Mouse (Mus musculus) forebrain, embryonic 14.5 days (tissue): Measurements from ENCODE around the gene Ugt1a8. TPM values are rescaled to one million over a fixed set of nuclear protein-coding genes. Genes with fewer than 3 reads are reported as not detected.

Experiments
- ATAC-seq: fragments of 200-750 bp; cut with Nextera tagmentation; 2 replicates; pipeline ENCODE4 v1.8.0; 2017; ENCODE audit warnings: mild to moderate bottlenecking, moderate library complexity
- DNase-seq: peaks from one replicate; pipeline ENCODE4 v3.0.0-alpha.2; 2015; ENCODE audit warnings: low spot score
- H3K27ac ChIP-seq: fragments of 300-500 bp; sonication (generic); 2 replicates; pipeline ENCODE4 v1.5.1; 2014; ENCODE audit warnings: low read depth, mild to moderate bottlenecking, control low read depth, low read length, moderate library complexity
- H3K27me3 ChIP-seq: fragments of 300-500 bp; sonication (generic); replicated peaks from 2 replicates; pipeline ENCODE4 v1.6.1; 2014; ENCODE audit warnings: low read length, control low read depth, mixed read lengths; ENCODE audit not compliant: control insufficient read depth, insufficient read depth
- H3K36me3 ChIP-seq: fragments of 300-500 bp; sonication (generic); 2 replicates; pipeline ENCODE4 v1.6.1; 2014; ENCODE audit warnings: low read length, control low read depth; ENCODE audit not compliant: control insufficient read depth, insufficient read depth
- H3K4me1 ChIP-seq: fragments of 300-500 bp; sonication (generic); 2 replicates; pipeline ENCODE4 v1.6.1; 2014; ENCODE audit warnings: antibody characterized with exemption, low read length, control low read depth; ENCODE audit not compliant: control insufficient read depth, insufficient read depth
- H3K4me2 ChIP-seq: fragments of 300-500 bp; sonication (generic); 2 replicates; pipeline ENCODE4 v1.6.1; 2014; ENCODE audit warnings: mild to moderate bottlenecking, control low read depth, low read length
- H3K4me3 ChIP-seq: fragments of 300-500 bp; sonication (generic); 2 replicates; pipeline ENCODE4 v1.5.1; 2014; ENCODE audit warnings: low read depth, low read length, control low read depth
- H3K9ac ChIP-seq: fragments of 300-500 bp; sonication (generic); 2 replicates; pipeline ENCODE4 v1.6.1; 2014; ENCODE audit warnings: mild to moderate bottlenecking, low read length, control low read depth, moderate library complexity
- H3K9me3 ChIP-seq: fragments of 300-500 bp; sonication (generic); replicated peaks from 2 replicates; pipeline ENCODE4 v1.6.1; 2016; ENCODE audit warnings: low read length, control low read depth, mixed read lengths; ENCODE audit not compliant: control insufficient read depth
- WGBS: fragments of 180-500 bp; shearing (Covaris S2); extraction: QIAGEN DNeasy Blood & Tissue Kit; methylation state at CpG from one replicate; pipeline ENCODE4 v1.1.7; 2014; 5-methylcytosine and 5-hydroxymethylcytosine counted together
- polyA plus RNA-seq: library from polyadenylated mRNA; unstranded; fragments of >200 nt; fragmentation: Nextera tagmentation; extraction: Ambion mirVana; gene quantifications from 2 replicates; pipeline ENCODE4 v1.2.1, GENCODE M21; 2014

Ugt1a8 gene
- polyA plus RNA-seq, 1 experiment from 2014 or later: not detected

DNA sequence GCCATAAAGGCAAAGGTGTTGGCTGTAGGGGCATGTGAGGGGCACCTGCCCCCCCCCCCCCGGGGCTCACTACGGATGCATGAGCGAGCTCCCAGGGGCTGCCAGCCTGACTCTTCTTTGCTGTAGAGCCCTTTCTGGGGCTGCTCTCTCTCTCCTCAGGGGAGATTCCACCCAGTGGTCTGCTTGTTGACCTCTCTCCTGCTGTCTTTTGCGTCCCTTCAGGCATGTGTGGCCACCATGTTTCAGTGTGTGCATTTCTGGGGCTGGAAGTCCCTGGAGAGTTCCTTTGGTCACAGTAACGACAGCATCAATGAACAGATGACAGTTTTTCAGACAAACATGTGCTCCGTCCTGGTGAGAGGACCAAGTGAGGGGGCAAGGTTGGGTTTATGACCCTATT lies 170.7 kb downstream of the Ugt1a8 start:
- no peaks in the 10 kb centered on the region for H3K4me1 ChIP-seq
- peaks cover 43% of the 10 kb centered on the region for H3K36me3 ChIP-seq
- DNase-seq (no peak), ATAC-seq (no peak)
- H3K4me3 ChIP-seq: no peak overlapping the region
- no peak overlapping the region for H3K9ac ChIP-seq
- H3K27ac ChIP-seq: no peak overlapping the region
- H3K9me3 ChIP-seq: peaks cover 41% of the 10 kb centered on the region
- WGBS: 74% methylated on average over 6 of the region's 6 CpGs
- no peak overlapping the region for H3K4me2 ChIP-seq
- no peaks in the 10 kb centered on the region for H3K27me3 ChIP-seq

GRCm38 (mm10) chr1:88258881-88259642 lies 171.4 kb downstream of the Ugt1a8 start:
- Histone ChIP-seq H3K9me3 (peaks cover 36% of the 10 kb centered on the region), H3K4me1 (no peaks in the 10 kb centered on the region), H3K4me2 (no peak overlapping the region), H3K9ac (no peak overlapping the region), H3K27ac (no peak overlapping the region), H3K36me3 (peaks cover 50% of the 10 kb centered on the region), H3K27me3 (no peaks in the 10 kb centered on the region), H3K4me3 (no peak overlapping the region)
- ATAC-seq (no peak), DNase-seq (no peak)
- 82% methylated on average over 8 of the region's 8 CpGs for WGBS

GRCm38 (mm10) chr1:88259643-88260024 lies 172.0 kb downstream of the Ugt1a8 start:
- no peaks in the 10 kb centered on the region for H3K4me1 ChIP-seq
- peaks cover 56% of the 10 kb centered on the region for H3K36me3 ChIP-seq
- no peak overlapping the region for H3K4me2 ChIP-seq
- no peak overlapping the region for H3K4me3 ChIP-seq
- 83% methylated on average over 4 of the region's 4 CpGs for WGBS
- H3K9ac ChIP-seq: no peak overlapping the region
- peaks cover 31% of the 10 kb centered on the region for H3K9me3 ChIP-seq
- ATAC-seq (peak; percentile 9), DNase-seq (no peak)
- H3K27me3 ChIP-seq: no peaks in the 10 kb centered on the region
- no peak overlapping the region for H3K27ac ChIP-seq

DNA sequence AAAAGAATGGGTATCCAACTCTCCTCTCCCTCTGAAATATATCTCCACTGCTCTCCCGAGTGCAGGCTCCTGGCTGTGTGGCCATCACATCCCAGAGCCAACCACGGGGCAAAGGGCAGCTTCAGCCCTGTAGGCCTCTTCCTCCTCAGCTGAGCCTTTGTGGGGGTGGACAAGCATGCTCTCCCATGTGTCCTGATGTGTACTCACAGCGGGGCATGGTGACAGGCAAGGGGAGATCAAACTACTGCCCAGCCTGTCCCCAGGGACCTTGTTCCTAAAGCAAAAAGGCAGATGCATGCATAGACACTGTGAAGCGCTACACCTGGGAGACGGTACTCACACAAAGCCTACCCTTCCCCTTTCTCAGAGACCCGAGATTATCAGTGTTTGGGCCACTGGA lies 172.5 kb downstream of the Ugt1a8 start:
- WGBS: 85% methylated on average over 6 of the region's 6 CpGs
- no peak overlapping the region for H3K4me3 ChIP-seq
- H3K4me1 ChIP-seq: no peaks in the 10 kb centered on the region
- no peak for DNase-seq
- peaks cover 60% of the 10 kb centered on the region for H3K36me3 ChIP-seq
- peaks cover 26% of the 10 kb centered on the region for H3K9me3 ChIP-seq
- H3K9ac ChIP-seq: no peak overlapping the region
- no peaks in the 10 kb centered on the region for H3K27me3 ChIP-seq
- ATAC-seq: 0 out of 2 replicates have a peak, but pooled peaks have one; percentile 5
- H3K4me2 ChIP-seq: no peak overlapping the region
- no peak overlapping the region for H3K27ac ChIP-seq

GRCm38 (mm10) chr1:88260604-88261377 lies 173.2 kb downstream of the Ugt1a8 start:
- no peak for ATAC-seq
- Histone ChIP-seq H3K9me3 (peaks cover 20% of the 10 kb centered on the region), H3K9ac (no peak overlapping the region), H3K4me1 (no peaks in the 10 kb centered on the region), H3K36me3 (peaks cover 67% of the 10 kb centered on the region), H3K27me3 (no peaks in the 10 kb centered on the region), H3K4me3 (no peak overlapping the region), H3K4me2 (no peak overlapping the region), H3K27ac (no peak overlapping the region)
- WGBS: 86% methylated on average over 10 of the region's 10 CpGs
- DNase-seq: no peak

- Histone ChIP-seq H3K36me3 (peaks cover 76% of the 10 kb centered on the region), H3K27ac (no peak overlapping the region), H3K9ac (no peak overlapping the region), H3K4me2 (no peak overlapping the region), H3K4me1 (no peaks in the 10 kb centered on the region), H3K9me3 (peaks cover 10% of the 10 kb centered on the region), H3K27me3 (no peaks in the 10 kb centered on the region), H3K4me3 (no peak overlapping the region)
- DNase-seq (no peak), ATAC-seq (0 out of 2 replicates have a peak, but pooled peaks have one; percentile 2)
- 88% methylated on average over 7 of the region's 7 CpGs for WGBS
Observed at GRCm38 (mm10) chr1:88261706-88262105, 174.1 kb downstream of the Ugt1a8 start.

DNA sequence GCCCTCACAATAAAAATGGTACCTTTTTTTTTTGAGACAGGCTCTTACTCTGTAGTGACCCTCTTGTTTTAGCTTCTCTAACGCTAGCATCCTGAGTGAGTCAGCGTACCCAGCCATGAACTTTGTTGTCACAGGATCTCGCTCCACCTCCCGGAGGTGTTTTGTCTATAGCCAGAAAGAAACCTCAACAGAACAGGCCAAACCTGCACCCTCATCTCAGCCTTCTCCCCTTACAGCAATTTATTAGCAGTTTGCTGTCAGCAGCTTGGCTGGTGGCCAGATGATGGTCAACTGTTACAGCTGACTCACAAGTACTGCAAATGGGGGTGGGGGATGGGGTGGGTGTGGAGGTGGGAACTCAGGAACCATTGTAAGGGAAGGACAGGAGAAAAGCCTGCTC lies 174.6 kb downstream of the Ugt1a8 start:
- Histone ChIP-seq H3K27ac (no peak overlapping the region), H3K27me3 (no peaks in the 10 kb centered on the region), H3K4me1 (no peaks in the 10 kb centered on the region), H3K4me2 (no peak overlapping the region), H3K9ac (no peak overlapping the region), H3K9me3 (peaks cover 5% of the 10 kb centered on the region), H3K4me3 (no peak overlapping the region), H3K36me3 (peaks cover 82% of the 10 kb centered on the region)
- 87% methylated on average over 4 of the region's 4 CpGs for WGBS
- peak; percentile 75 for DNase-seq
- ATAC-seq: no peak

- 77% methylated on average over 6 of the region's 6 CpGs for WGBS
- Histone ChIP-seq H3K36me3 (peaks cover 89% of the 10 kb centered on the region), H3K9me3 (no peaks in the 10 kb centered on the region), H3K27ac (no peak overlapping the region), H3K4me3 (no peak overlapping the region), H3K4me1 (no peaks in the 10 kb centered on the region), H3K27me3 (no peaks in the 10 kb centered on the region), H3K4me2 (no peak overlapping the region), H3K9ac (no peak overlapping the region)
- ATAC-seq (no peak), DNase-seq (no peak)
Observed at GRCm38 (mm10) chr1:88262961-88263360, 175.3 kb downstream of the Ugt1a8 start.

DNA sequence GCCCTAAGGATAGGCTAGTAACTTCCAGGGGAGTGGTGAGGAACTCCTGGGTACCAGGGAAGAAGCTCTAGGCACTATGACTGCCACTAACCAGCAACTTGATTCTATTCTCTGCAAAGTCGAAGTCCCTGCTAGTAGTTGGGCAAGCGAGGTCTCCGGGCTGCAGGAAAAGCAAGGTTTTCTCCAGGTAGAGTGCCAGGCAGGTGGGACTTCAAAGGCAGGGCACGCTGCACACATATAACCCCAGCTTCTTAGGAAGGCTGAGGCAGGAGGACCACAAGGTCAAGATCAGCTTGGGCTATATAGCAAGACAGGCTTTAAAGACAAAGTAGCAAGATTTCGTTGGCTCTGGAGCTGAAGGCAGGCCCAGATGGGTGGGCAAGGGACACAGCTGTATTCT lies 176.2 kb downstream of the Ugt1a8 start:
- WGBS: 88% methylated on average over 5 of the region's 5 CpGs
- no peak for ATAC-seq

More for the DNA sequence above, 176.2 kb downstream of the Ugt1a8 start:
- no peak overlapping the region for H3K9ac ChIP-seq
- H3K9me3 ChIP-seq: no peaks in the 10 kb centered on the region
- no peak overlapping the region for H3K27ac ChIP-seq
- no peak overlapping the region for H3K4me3 ChIP-seq
- no peak overlapping the region for H3K4me2 ChIP-seq
- H3K27me3 ChIP-seq: no peaks in the 10 kb centered on the region
- H3K4me1 ChIP-seq: no peaks in the 10 kb centered on the region
- H3K36me3 ChIP-seq: peaks cover 97% of the 10 kb centered on the region
- no peak for DNase-seq
